Mouse (Mus musculus) limb, embryonic 14.5 days (tissue): ENCODE measurements around the gene Sema3f. TPM values are rescaled to one million over a fixed set of nuclear protein-coding genes. Genes with fewer than 3 reads are reported as not detected.

ENCODE experiments used
- ATAC-seq: fragments of 200-750 bp; cut with Nextera tagmentation; 2 replicates; pipeline ENCODE4 v1.8.0; 2017; ENCODE audit warnings: low read depth, moderate number of reproducible peaks, moderate TSS enrichment; ENCODE audit not compliant: low FRiP score
- DNase-seq: peaks from one replicate; pipeline ENCODE4 v3.0.0-alpha.2; 2015; ENCODE audit warnings: low spot score
- H3K27ac ChIP-seq: fragments of 300-500 bp; sonication (generic); replicated peaks from 2 replicates; pipeline ENCODE4 v1.5.1; 2014; ENCODE audit warnings: low read depth, mild to moderate bottlenecking, low read length, moderate library complexity, mixed read lengths
- H3K27me3 ChIP-seq: fragments of 300-500 bp; sonication (generic); 2 replicates; pipeline ENCODE4 v1.6.1; 2014; ENCODE audit warnings: low read length, mixed read lengths; ENCODE audit not compliant: control insufficient read depth, insufficient read depth
- H3K36me3 ChIP-seq: fragments of 300-500 bp; sonication (generic); 2 replicates; pipeline ENCODE4 v1.6.1; 2014; ENCODE audit warnings: mild to moderate bottlenecking, low read length, moderate library complexity, mixed read lengths; ENCODE audit not compliant: control insufficient read depth, insufficient read depth
- H3K4me1 ChIP-seq: fragments of 300-500 bp; sonication (generic); 2 replicates; pipeline ENCODE4 v1.6.1; 2014; ENCODE audit warnings: antibody characterized with exemption, low read length, mixed read lengths; ENCODE audit not compliant: control insufficient read depth, insufficient read depth
- H3K4me2 ChIP-seq: fragments of 300-500 bp; sonication (generic); replicated peaks from 2 replicates; pipeline ENCODE4 v1.6.1; 2014; ENCODE audit warnings: low read depth, mild to moderate bottlenecking, low read length, moderate library complexity; ENCODE audit not compliant: severe bottlenecking
- H3K4me3 ChIP-seq: fragments of 300-500 bp; sonication (generic); replicated peaks from 2 replicates; pipeline ENCODE4 v1.5.1; 2014; ENCODE audit warnings: low read length
- H3K9ac ChIP-seq: fragments of 300-500 bp; sonication (generic); 2 replicates; pipeline ENCODE4 v1.6.1; 2014; ENCODE audit warnings: mild to moderate bottlenecking, low read depth, low read length, moderate library complexity; ENCODE audit not compliant: severe bottlenecking
- H3K9me3 ChIP-seq: fragments of 300-500 bp; sonication (generic); 2 replicates; pipeline ENCODE4 v1.6.1; 2016; ENCODE audit warnings: low read length; ENCODE audit not compliant: control insufficient read depth
- POLR2A ChIP-seq: fragments of 200-500 bp; IDR thresholded peaks from 2 replicates; pipeline ENCODE4 v1.8.0; 2012; ENCODE audit warnings: inconsistent platforms, mild to moderate bottlenecking, moderate library complexity, borderline replicate concordance; ENCODE audit not compliant: insufficient read depth, insufficient read length; ENCODE audit errors: extremely low read depth
- WGBS: fragments of 180-500 bp; shearing (Covaris S2); extraction: QIAGEN DNeasy Blood & Tissue Kit; methylation state at CpG from one replicate; pipeline ENCODE4 v1.1.7; 2014; 5-methylcytosine and 5-hydroxymethylcytosine counted together
- polyA plus RNA-seq, 2 experiments: library from polyadenylated mRNA; depleted of rRNA in 1 of 2; stranded (reverse) in 1 of 2; unstranded in 1 of 2; fragments of >200 nt; fragmentation: Nextera tagmentation in 1 of 2; extraction: Ambion mirVana in 1 of 2; gene quantifications; 2 replicates each; pipeline versions ENCODE4 v1.2.1 to v1.2.3; 2012 to 2014

The Sema3f gene
- polyA plus RNA-seq, 2 experiments, result 48.8 to 228 TPM

- Histone ChIP-seq H3K27me3 (no peaks in the 10 kb centered on the region), H3K4me1 (peaks cover 75% of the 10 kb centered on the region), H3K9ac (0 out of 2 replicates have a peak overlapping the region, but pooled peaks have one; percentile 34), H3K4me3 (peak overlapping the region; percentile 1; the same call in 1 of the 2 replicates), H3K4me2 (peak overlapping the region; percentile 23; the same call in 1 of the 2 replicates), H3K27ac (peak overlapping the region; percentile 39; the same call in 1 of the 2 replicates), H3K9me3 (no peaks in the 10 kb centered on the region), H3K36me3 (peaks cover 58% of the 10 kb centered on the region)
- ATAC-seq (no peak), DNase-seq (no peak)
- 7% methylated on average over 9 of the region's 9 CpGs for WGBS
- TF ChIP-seq POLR2A, result no peak
These were observed 10.8 kb downstream of the Sema3f start for GRCm38 (mm10) chr9:107699376-107699980.

GRCm38 (mm10) chr9:107698611-107699190, 11.6 kb downstream of the Sema3f start:
- Histone ChIP-seq H3K36me3 (peaks cover 56% of the 10 kb centered on the region), H3K4me2 (peak overlapping the region; percentile 23), H3K4me1 (peaks cover 68% of the 10 kb centered on the region), H3K9me3 (no peaks in the 10 kb centered on the region), H3K4me3 (peak overlapping the region; percentile 2; the same call in 1 of the 2 replicates), H3K27me3 (no peaks in the 10 kb centered on the region), H3K9ac (0 out of 2 replicates have a peak overlapping the region, but pooled peaks have one; percentile 25), H3K27ac (no peak overlapping the region)
- WGBS, result 20% methylated on average over 14 of the region's 14 CpGs
- no peak for TF ChIP-seq POLR2A
- ATAC-seq (no peak), DNase-seq (no peak)

- peak overlapping the region; percentile 13 for H3K4me2 ChIP-seq
- 16% methylated on average over 14 of the region's 14 CpGs for WGBS
- DNase-seq, result no peak
- TF ChIP-seq POLR2A, result no peak
- no peaks in the 10 kb centered on the region for H3K27me3 ChIP-seq
- no peak overlapping the region for H3K27ac ChIP-seq
- no peak for ATAC-seq
- H3K4me3 ChIP-seq, result 0 out of 2 replicates have a peak overlapping the region, but pooled peaks have one; percentile 2
- peaks cover 60% of the 10 kb centered on the region for H3K4me1 ChIP-seq
- no peaks in the 10 kb centered on the region for H3K9me3 ChIP-seq
- H3K36me3 ChIP-seq, result peaks cover 52% of the 10 kb centered on the region
- H3K9ac ChIP-seq, result peak overlapping the region; percentile 36
These were observed 12.3 kb downstream of the Sema3f start for GRCm38 (mm10) chr9:107697811-107698521.

- no peak for ATAC-seq
- no peak for DNase-seq
- Histone ChIP-seq H3K27me3 (no peaks in the 10 kb centered on the region), H3K4me2 (no peak overlapping the region), H3K4me1 (peaks cover 51% of the 10 kb centered on the region), H3K36me3 (peaks cover 57% of the 10 kb centered on the region), H3K9ac (no peak overlapping the region), H3K4me3 (no peak overlapping the region), H3K27ac (no peak overlapping the region), H3K9me3 (no peaks in the 10 kb centered on the region)
- 47% methylated on average over 9 of the region's 9 CpGs for WGBS
- no peak for TF ChIP-seq POLR2A
These were observed 13.2 kb downstream of the Sema3f start for GRCm38 (mm10) chr9:107696845-107697610.

GRCm38 (mm10) chr9:107696106-107696479, 14.2 kb downstream of the Sema3f start:
- H3K27ac ChIP-seq, result peak overlapping the region; percentile 13; the same call in 1 of the 2 replicates
- H3K9ac ChIP-seq, result no peak overlapping the region
- 46% methylated on average over 6 of the region's 6 CpGs for WGBS
- H3K4me1 ChIP-seq, result peaks cover 45% of the 10 kb centered on the region
- no peaks in the 10 kb centered on the region for H3K9me3 ChIP-seq
- no peaks in the 10 kb centered on the region for H3K27me3 ChIP-seq
- ATAC-seq (no peak), DNase-seq (no peak)
- no peak for TF ChIP-seq POLR2A
- no peak overlapping the region for H3K4me3 ChIP-seq
- peaks cover 63% of the 10 kb centered on the region for H3K36me3 ChIP-seq
- H3K4me2 ChIP-seq, result no peak overlapping the region
